Mouse (Mus musculus): Measurements from ENCODE around the gene Rab9b. TPM values are rescaled to one million over a fixed set of nuclear protein-coding genes. Genes with fewer than 3 reads are reported as not detected.

Gene Rab9b
- polyA plus RNA-seq, 1 experiment from 2014 or later = 29.9 TPM

Other genes with a start within 250 kb of the Rab9b start
- gene Tceal1, start 160.8 kb downstream of the Rab9b start, polyA plus RNA-seq (2015; fragmentation: Nextera tagmentation; extraction: Ambion mirVana) = 25.0 and 29.3 TPM in 2 replicates
- gene Morf4l2, start 125.1 kb downstream of the Rab9b start, polyA plus RNA-seq (2015; fragmentation: Nextera tagmentation; extraction: Ambion mirVana) = 612 and 639 TPM in 2 replicates
- gene Glra4, start 88.6 kb downstream of the Rab9b start, polyA plus RNA-seq (2015; fragmentation: Nextera tagmentation; extraction: Ambion mirVana) = not detected in 2 replicates
- 13.5 and 17.5 TPM in 2 replicates for gene Plp1, start 46.1 kb downstream of the Rab9b start, polyA plus RNA-seq (2015; fragmentation: Nextera tagmentation; extraction: Ambion mirVana)
- gene H2bfm, start 58.6 kb upstream of the Rab9b start, polyA plus RNA-seq (2015; fragmentation: Nextera tagmentation; extraction: Ambion mirVana) = not detected in 2 replicates
- 80.7 and 96.3 TPM in 2 replicates for gene Tmsb15b2, start 106.7 kb upstream of the Rab9b start, polyA plus RNA-seq (2015; fragmentation: Nextera tagmentation; extraction: Ambion mirVana)
- 6.3 and 7.0 TPM in 2 replicates for gene Tmsb15l, start 108.1 kb upstream of the Rab9b start, polyA plus RNA-seq (2015; fragmentation: Nextera tagmentation; extraction: Ambion mirVana)
- 28.5 and 30.3 TPM in 2 replicates for gene Tmsb15b1, start 108.1 kb upstream of the Rab9b start, polyA plus RNA-seq (2015; fragmentation: Nextera tagmentation; extraction: Ambion mirVana)
- 473 and 553 TPM in 2 replicates for gene Zcchc18, start 124.4 kb upstream of the Rab9b start, polyA plus RNA-seq (2015; fragmentation: Nextera tagmentation; extraction: Ambion mirVana)
- 14.5 and 14.8 TPM in 2 replicates for gene Slc25a53, start 169.5 kb upstream of the Rab9b start, polyA plus RNA-seq (2015; fragmentation: Nextera tagmentation; extraction: Ambion mirVana)
- gene Fam199x, start 180.8 kb upstream of the Rab9b start, polyA plus RNA-seq (2015; fragmentation: Nextera tagmentation; extraction: Ambion mirVana) = 10.0 and 10.4 TPM in 2 replicates

Measured in midbrain, embryonic 16.5 days (tissue).